Mouse (Mus musculus) testis, adult 2 months (tissue): ENCODE results near the gene Trim27. TPM values are rescaled to one million over a fixed set of nuclear protein-coding genes. Genes with fewer than 3 reads are reported as not detected.
A peak's percentile ranks its signal among the peaks of the same experiment; 100 is the strongest.

Experiments used
- H3K27ac ChIP-seq: fragments of 200-500 bp; 2 replicates; pipeline ENCODE4 v1.5.1; 2012; ENCODE audit warnings: low read depth, low read length; ENCODE audit not compliant: control insufficient read depth, insufficient read depth
- H3K27me3 ChIP-seq: fragments of 200-500 bp; 2 replicates; pipeline ENCODE4 v1.6.1; 2012; ENCODE audit warnings: mild to moderate bottlenecking, low read length, moderate library complexity; ENCODE audit not compliant: control insufficient read depth, insufficient read depth
- H3K36me3 ChIP-seq: fragments of 200-500 bp; 2 replicates; pipeline ENCODE4 v1.6.1; 2012; ENCODE audit warnings: mild to moderate bottlenecking, low read length; ENCODE audit not compliant: control insufficient read depth, insufficient read depth
- H3K4me1 ChIP-seq: fragments of 200-500 bp; 2 replicates; pipeline ENCODE4 v1.6.1; 2012; ENCODE audit warnings: low read length; ENCODE audit not compliant: control insufficient read depth, insufficient read depth
- H3K4me3 ChIP-seq: fragments of 200-500 bp; 2 replicates; pipeline ENCODE4 v1.5.1; 2012; ENCODE audit warnings: low read depth, mild to moderate bottlenecking, low read length, moderate library complexity, mixed read lengths; ENCODE audit not compliant: control insufficient read depth
- CTCF ChIP-seq: fragments of 200-500 bp; IDR thresholded peaks from 2 replicates; pipeline ENCODE4 v1.5.1; 2012; ENCODE audit warnings: low read depth, mild to moderate bottlenecking, inconsistent platforms, low read length, moderate library complexity; ENCODE audit not compliant: control insufficient read depth, insufficient read depth, insufficient replicate concordance
- POLR2A ChIP-seq: fragments of 200-500 bp; IDR thresholded peaks from 2 replicates; pipeline ENCODE4 v1.6.1; 2012; ENCODE audit warnings: low read depth, mild to moderate bottlenecking, inconsistent platforms, low read length, moderate library complexity; ENCODE audit not compliant: control insufficient read depth
- polyA plus RNA-seq: library from polyadenylated mRNA; depleted of rRNA; stranded (reverse); fragments of >200 nt; gene quantifications from 2 replicates; pipeline ENCODE4 v1.2.3, GENCODE M21; 2012

Gene Trim27
- polyA plus RNA-seq, 1 experiment = 142 TPM

DNA sequence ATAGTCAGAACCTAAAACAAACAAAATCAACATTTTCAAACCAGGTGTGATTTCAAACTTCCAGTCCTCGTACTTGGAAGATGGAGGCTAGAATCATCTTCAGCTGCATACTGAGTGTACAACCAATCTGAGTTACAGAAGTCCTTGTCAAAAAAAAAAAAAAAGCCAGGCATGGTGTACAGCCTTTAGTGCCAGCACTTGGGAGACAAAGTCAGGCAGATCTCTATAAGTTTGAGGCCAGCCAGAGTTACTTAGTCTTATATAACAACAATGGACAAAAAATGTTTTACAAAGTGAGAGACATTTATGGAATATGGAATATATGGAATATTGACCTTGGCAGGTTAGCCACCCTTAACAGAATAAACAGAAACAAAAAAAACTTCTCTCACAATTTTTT lies 45.1 kb downstream of the Trim27 start:
- Histone ChIP-seq H3K4me1 (peaks cover 8% of the 10 kb centered on the region), H3K27ac (no peak overlapping the region), H3K36me3 (no peaks in the 10 kb centered on the region), H3K27me3 (0 out of 2 replicates have a peak, but pooled peaks cover 2% of the 10 kb centered on the region), H3K4me3 (no peak overlapping the region)
- TF ChIP-seq CTCF = no peak
- no peak for TF ChIP-seq POLR2A

DNA sequence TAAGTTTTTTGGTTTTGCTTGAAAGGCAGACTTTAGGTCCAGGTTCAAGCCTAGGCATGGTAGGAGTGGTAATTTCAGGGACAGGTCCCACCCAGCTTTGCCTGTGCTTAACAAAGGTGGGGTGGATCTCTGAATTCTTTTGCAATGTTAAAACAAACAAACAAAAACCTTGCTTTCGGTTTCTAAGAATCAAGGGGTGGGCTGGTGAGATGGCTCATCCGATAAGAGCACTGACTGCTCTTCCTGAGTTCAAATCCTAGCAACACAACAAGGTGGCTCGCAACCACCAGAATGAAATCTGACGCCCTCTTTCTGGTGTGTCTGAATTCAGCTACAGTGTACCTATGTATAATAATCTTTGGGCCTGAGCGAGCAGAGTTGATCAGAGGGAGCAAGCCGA lies 46.0 kb downstream of the Trim27 start:
- 0 out of 2 replicates have a peak, but pooled peaks cover 2% of the 10 kb centered on the region for H3K27me3 ChIP-seq
- H3K4me3 ChIP-seq = no peak overlapping the region
- H3K4me1 ChIP-seq = peaks cover 8% of the 10 kb centered on the region
- no peak for TF ChIP-seq POLR2A
- TF ChIP-seq CTCF = no peak
- no peaks in the 10 kb centered on the region for H3K36me3 ChIP-seq
- no peak overlapping the region for H3K27ac ChIP-seq

DNA sequence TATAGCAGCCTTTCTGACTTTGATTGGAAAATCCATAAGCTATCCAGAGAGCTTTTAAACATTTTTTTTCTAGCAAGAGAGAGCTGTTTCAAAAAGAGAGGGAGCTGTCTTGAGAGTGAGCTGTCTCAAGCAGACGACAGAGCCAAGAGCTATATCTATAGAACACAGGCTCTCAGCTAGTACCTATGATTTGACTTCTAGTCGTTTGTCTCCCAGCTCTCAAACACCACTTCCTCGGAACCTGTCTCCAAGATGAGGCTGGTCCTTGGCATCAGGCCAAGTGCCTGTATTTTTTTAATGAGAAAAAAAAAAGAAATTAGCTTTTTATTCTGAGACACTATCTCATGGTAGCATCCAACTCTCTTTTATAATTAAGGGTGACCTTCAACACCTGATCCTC lies 46.8 kb downstream of the Trim27 start:
- peaks cover 8% of the 10 kb centered on the region for H3K4me1 ChIP-seq
- TF ChIP-seq POLR2A (no peak), CTCF (no peak)
- no peak overlapping the region for H3K27ac ChIP-seq
- no peaks in the 10 kb centered on the region for H3K36me3 ChIP-seq
- H3K27me3 ChIP-seq = 0 out of 2 replicates have a peak, but pooled peaks cover 2% of the 10 kb centered on the region
- no peak overlapping the region for H3K4me3 ChIP-seq

DNA sequence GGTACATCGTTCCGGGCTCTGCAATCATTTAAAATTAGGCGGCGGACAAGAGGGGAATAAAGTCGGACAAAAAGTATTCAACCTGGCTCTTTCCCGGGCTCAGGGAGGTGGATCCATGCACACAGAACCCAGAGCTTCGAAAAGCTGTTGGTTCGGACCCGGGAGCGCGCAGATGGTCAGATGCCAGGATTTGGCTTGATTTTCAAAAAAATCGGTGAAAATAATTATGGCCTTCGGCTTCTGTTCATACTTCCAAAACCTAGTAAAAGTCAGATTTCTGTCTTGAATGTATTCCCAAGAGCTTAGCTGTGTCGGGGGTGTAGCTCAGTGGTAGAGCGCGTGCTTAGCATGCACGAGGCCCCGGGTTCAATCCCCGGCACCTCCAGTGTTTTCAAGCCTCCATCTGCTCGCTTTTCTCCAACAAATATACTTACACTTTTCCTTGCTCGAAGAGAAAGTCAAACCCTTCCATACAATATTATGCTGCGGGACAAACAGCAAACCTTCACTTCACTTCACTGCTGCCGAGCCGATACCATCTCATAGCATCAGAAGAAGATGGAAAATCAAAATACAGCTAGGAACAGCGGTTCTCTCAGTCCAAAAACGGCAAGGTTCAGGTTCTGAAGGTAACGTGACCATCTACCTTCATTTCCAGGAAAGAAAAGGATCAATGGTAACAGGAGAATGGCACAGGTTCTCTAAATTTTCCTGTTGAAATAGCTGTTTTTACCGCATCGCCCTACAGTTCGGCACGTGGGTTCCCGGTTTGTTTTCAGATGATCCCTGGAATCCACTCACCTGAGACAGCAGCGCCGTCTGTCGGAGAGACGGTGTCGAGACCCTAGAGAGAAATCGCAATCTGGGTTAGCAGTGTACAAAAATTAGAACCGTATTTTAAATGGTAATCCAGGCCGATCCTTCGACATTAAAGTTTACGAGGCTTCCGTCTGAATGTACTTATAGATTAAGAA lies 54.8 kb downstream of the Trim27 start:
- no peaks in the 10 kb centered on the region for H3K27me3 ChIP-seq
- no peaks in the 10 kb centered on the region; the same call in 1 of the 2 replicates for H3K4me1 ChIP-seq
- H3K36me3 ChIP-seq = no peaks in the 10 kb centered on the region
- no peak overlapping the region for H3K27ac ChIP-seq
- H3K4me3 ChIP-seq = peak overlapping the region; percentile 76
- peak; percentile 38; the same call in 1 of the 2 replicates for TF ChIP-seq CTCF
- no peak for TF ChIP-seq POLR2A

DNA sequence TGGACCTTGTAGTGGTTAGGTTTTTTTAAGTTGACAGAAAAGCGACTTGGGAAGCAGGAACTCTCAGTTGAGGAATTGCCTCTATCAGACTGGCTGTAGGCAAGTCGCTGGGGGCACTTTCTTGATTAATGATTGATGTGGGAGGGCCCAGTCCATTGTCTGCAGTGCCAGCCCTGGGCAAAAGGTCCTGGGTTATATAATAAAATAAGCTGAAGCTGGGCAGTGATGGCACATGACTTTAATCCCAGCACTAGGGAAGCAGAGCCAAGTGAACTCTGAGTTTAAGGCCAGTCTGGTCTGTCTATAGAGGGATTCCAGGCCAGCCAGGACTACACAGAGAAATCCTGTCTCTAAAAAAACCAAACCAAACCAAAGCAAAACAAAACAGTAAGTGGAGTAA lies 57.5 kb downstream of the Trim27 start:
- Histone ChIP-seq H3K4me1 (no peaks in the 10 kb centered on the region; the same call in 1 of the 2 replicates), H3K27me3 (no peaks in the 10 kb centered on the region), H3K4me3 (no peak overlapping the region), H3K27ac (no peak overlapping the region), H3K36me3 (no peaks in the 10 kb centered on the region)
- TF ChIP-seq POLR2A (no peak), CTCF (no peak)

DNA sequence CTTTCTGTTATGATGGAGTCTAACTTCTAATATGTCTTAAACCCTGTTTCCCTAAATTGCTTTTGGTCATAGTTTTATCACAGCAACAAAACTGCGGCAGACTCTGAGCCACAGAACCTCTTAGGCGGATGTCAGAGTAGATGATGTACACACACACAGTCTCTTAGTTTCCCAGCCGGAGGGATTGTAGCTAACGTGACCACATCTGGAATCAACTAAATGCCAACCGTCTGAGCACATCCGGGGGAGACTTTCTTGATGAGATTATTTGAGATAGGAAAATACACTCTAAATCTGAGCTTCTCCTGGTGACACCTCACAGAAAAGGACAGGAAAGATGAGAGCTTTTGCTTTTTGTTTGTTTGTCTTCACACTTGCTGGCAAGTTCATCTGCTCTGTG lies 57.9 kb downstream of the Trim27 start:
- Histone ChIP-seq H3K27me3 (no peaks in the 10 kb centered on the region), H3K27ac (no peak overlapping the region), H3K4me1 (no peaks in the 10 kb centered on the region; the same call in 1 of the 2 replicates), H3K4me3 (no peak overlapping the region), H3K36me3 (no peaks in the 10 kb centered on the region)
- no peak for TF ChIP-seq POLR2A
- no peak for TF ChIP-seq CTCF

DNA sequence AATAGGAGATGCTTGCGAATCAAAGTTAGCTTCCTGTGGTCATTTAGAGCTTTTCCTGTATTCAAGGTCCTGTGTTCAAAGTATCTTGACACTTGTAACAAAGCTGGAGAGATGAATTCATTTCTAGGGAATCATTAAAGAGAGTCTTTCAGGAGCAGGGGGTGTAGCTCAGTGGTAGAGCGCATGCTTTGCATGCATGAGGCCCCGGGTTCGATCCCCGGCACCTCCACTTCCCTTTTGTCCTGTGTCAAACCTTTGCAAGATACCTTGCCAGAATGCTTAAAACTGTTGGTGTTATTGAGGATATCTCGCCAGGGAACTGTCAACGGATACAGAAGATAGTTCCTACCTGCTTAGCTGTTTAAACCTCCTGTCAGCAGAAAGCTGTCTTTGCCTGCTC lies 61.5 kb downstream of the Trim27 start:
- Histone ChIP-seq H3K27ac (no peak overlapping the region), H3K4me3 (no peak overlapping the region)
- TF ChIP-seq POLR2A = no peak
- no peak for TF ChIP-seq CTCF

More for the DNA sequence above, 61.5 kb downstream of the Trim27 start:
- Histone ChIP-seq H3K4me1 (peaks cover 3% of the 10 kb centered on the region; the same call in 1 of the 2 replicates), H3K27me3 (peaks cover 2% of the 10 kb centered on the region; the same call in 1 of the 2 replicates), H3K36me3 (no peaks in the 10 kb centered on the region)
